Comparison of ENCODE assay signal across 17 mouse cellular contexts in the genomic region with DNA sequence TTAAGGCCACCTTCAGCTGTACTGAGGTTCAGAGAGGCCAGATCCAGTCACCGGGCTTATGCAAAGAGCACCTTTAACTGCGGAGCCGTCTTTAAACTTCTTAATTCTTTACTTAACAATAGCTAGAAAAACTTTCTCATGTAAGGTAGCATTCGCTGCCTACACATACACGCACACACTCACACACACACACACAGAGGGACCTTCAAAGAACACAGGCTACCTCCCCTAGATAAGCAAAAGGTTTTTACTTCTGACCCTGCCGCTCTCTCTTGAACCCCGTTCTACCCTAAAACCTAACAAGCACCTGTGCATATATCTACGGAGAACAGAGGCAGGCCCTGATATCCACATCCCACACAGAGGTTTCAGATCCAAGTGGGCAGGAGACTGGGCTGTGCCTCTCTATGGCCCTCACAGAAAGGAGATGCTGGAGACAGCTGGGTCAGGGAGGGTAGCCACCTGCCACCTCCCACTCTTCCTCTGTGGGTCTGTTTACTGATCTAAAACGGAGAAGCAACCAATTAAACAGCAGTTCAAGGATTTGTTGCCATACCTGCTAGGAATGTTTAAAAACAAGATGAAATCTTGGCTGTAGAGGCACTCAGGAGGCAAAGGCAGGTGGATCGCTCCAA.
"Had no signal": no experiment of that assay in that cellular context is flagged by ENCODE, and none has a peak within 500 bp of the region (broad histone marks: within the 10 kb centered on the region; RNA-seq: fewer than 3 reads in every experiment).

No protein-coding gene starts in this region.

- DNase-seq: kidney, adult 18-20 months; kidney, adult 9 months; kidney, postnatal 25 days; layer of hippocampus, adult 9-11 months; liver, embryonic 13.5 days; lung, adult 2 months; lung, postnatal 14 days; lung, postnatal 4 days; retina, postnatal 1 day; thymus, adult 2 months; thymus, postnatal 14 days; thymus, postnatal 4 days had no signal

- H3K4me2 ChIP-seq: liver, embryonic 13.5 days; midbrain, embryonic 12.5 days; midbrain, embryonic 15.5 days; neural tube, embryonic 13.5 days had no signal

- H3K27me3 ChIP-seq: liver, embryonic 13.5 days; midbrain, embryonic 12.5 days; midbrain, embryonic 15.5 days; neural tube, embryonic 13.5 days had no signal

- H3K4me1 ChIP-seq: midbrain, embryonic 12.5 days; midbrain, embryonic 15.5 days; neural tube, embryonic 13.5 days had no signal

- H3K9ac ChIP-seq: liver, embryonic 13.5 days; midbrain, embryonic 12.5 days; midbrain, embryonic 15.5 days; neural tube, embryonic 13.5 days had no signal

- H3K27ac ChIP-seq: layer of hippocampus, adult 2 months; liver, embryonic 13.5 days; midbrain, embryonic 12.5 days; midbrain, embryonic 15.5 days; neural tube, embryonic 13.5 days; stomach, postnatal 0 days had no signal

- H3K36me3 ChIP-seq: liver, embryonic 13.5 days; midbrain, embryonic 12.5 days; midbrain, embryonic 15.5 days; neural tube, embryonic 13.5 days had no signal

- H3K4me3 ChIP-seq: layer of hippocampus, adult 2 months; liver, embryonic 13.5 days; midbrain, embryonic 12.5 days; midbrain, embryonic 15.5 days; neural tube, embryonic 13.5 days had no signal

- H3K9me3 ChIP-seq: liver, embryonic 13.5 days; midbrain, embryonic 12.5 days; midbrain, embryonic 15.5 days; neural tube, embryonic 13.5 days had no signal

- ATAC-seq: midbrain, embryonic 15.5 days had no signal
